Mouse (Mus musculus) midbrain, embryonic 16.5 days (tissue): ENCODE results near the gene Usp47. TPM values are rescaled to one million over a fixed set of nuclear protein-coding genes. Genes with fewer than 3 reads are reported as not detected.

Experiments used
- ATAC-seq: fragments of 200-750 bp; cut with Nextera tagmentation; 2 replicates; pipeline ENCODE4 v1.8.0; 2017; ENCODE audit warnings: moderate TSS enrichment
- H3K27ac ChIP-seq: fragments of 300-500 bp; sonication (generic); 2 replicates; pipeline ENCODE4 v1.5.1; 2014; ENCODE audit warnings: mild to moderate bottlenecking, low read length, mixed read lengths
- H3K27me3 ChIP-seq: fragments of 300-500 bp; sonication (generic); 2 replicates; pipeline ENCODE4 v1.6.1; 2014; ENCODE audit warnings: low read depth, low read length, mixed read lengths; ENCODE audit not compliant: control insufficient read depth, insufficient read depth
- H3K36me3 ChIP-seq: fragments of 300-500 bp; sonication (generic); 2 replicates; pipeline ENCODE4 v1.6.1; 2014; ENCODE audit warnings: mild to moderate bottlenecking, low read length, moderate library complexity, mixed read lengths; ENCODE audit not compliant: control insufficient read depth, insufficient read depth
- H3K4me1 ChIP-seq: fragments of 300-500 bp; sonication (generic); 2 replicates; pipeline ENCODE4 v1.6.1; 2014; ENCODE audit warnings: mild to moderate bottlenecking, low read length, mixed read lengths; ENCODE audit not compliant: control insufficient read depth, insufficient read depth
- H3K4me2 ChIP-seq: fragments of 300-500 bp; sonication (generic); 2 replicates; pipeline ENCODE4 v1.6.1; 2014; ENCODE audit warnings: mild to moderate bottlenecking, low read length, mixed read lengths
- H3K4me3 ChIP-seq: fragments of 300-500 bp; sonication (generic); 2 replicates; pipeline ENCODE4 v1.5.1; 2014; ENCODE audit warnings: low read depth, mild to moderate bottlenecking, low read length, moderate library complexity, mixed read lengths
- H3K9ac ChIP-seq: fragments of 300-500 bp; sonication (generic); 2 replicates; pipeline ENCODE4 v1.6.1; 2014; ENCODE audit warnings: low read depth, low read length, mixed read lengths
- H3K9me3 ChIP-seq: fragments of 300-500 bp; sonication (generic); replicated peaks from 2 replicates; pipeline ENCODE4 v1.6.1; 2014; ENCODE audit warnings: mild to moderate bottlenecking, low read length, mixed read lengths; ENCODE audit not compliant: control insufficient read depth, poor library complexity, severe bottlenecking
- WGBS: fragments of 180-500 bp; shearing (Covaris S2); extraction: QIAGEN DNeasy Blood & Tissue Kit; methylation state at CpG from one replicate; pipeline ENCODE4 v1.1.7; 2014; 5-methylcytosine and 5-hydroxymethylcytosine counted together
- polyA plus RNA-seq: library from polyadenylated mRNA; unstranded; fragments of >200 nt; fragmentation: Nextera tagmentation; extraction: Ambion mirVana; gene quantifications from 2 replicates; pipeline ENCODE4 v1.2.1, GENCODE M21; 2015

The Usp47 gene
- polyA plus RNA-seq: 78.4 and 85.8 TPM in 2 replicates

DNA sequence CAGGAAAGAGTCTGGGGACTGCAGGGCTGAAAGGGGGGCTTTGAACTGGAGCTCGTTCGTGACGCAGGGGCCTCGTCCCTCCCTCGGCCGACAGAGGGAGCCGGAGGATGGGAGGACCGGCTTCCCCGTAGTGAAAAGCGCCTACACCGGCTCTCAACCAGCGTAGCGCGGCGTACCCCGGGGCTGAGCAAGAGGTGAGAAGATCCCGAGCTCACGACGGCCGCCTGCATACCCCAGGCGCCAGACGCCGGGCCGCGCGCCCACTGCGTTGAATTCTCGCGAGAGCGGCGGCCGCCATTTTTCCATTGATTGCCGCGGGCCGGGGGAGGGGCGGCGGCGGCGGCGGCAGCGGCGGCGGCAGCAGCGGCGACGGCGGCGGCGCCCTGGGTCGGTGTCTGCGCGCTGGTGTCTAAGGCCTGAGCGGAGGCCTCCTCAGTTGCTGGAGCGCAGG is at the start of gene Usp47:
TSS of gene Usp47 (plus strand) at position 355 of the 451 bp plus-strand sequence.
- no peaks in the 10 kb centered on the region for H3K27me3 ChIP-seq
- WGBS: 0% methylated on average over 44 of the region's 54 CpGs
- H3K4me2 ChIP-seq: peak within 1 kb of the TSS; percentile 73
- H3K4me3 ChIP-seq: peak within 1 kb of the TSS; percentile 76
- peaks cover 36% of the 10 kb centered on the region for H3K4me1 ChIP-seq
- H3K9me3 ChIP-seq: no peaks in the 10 kb centered on the region
- peak; percentile 93 for ATAC-seq
- no peaks in the 10 kb centered on the region for H3K36me3 ChIP-seq
- H3K9ac ChIP-seq: peak within 1 kb of the TSS; percentile 98
- H3K27ac ChIP-seq: peak within 1 kb of the TSS; percentile 98

GRCm38 (mm10) chr7:111976401-111976800 is 46.9 kb upstream of the Usp47 start:
- Histone ChIP-seq H3K27me3 (no peaks in the 10 kb centered on the region), H3K4me1 (no peaks in the 10 kb centered on the region), H3K27ac (no peak overlapping the region), H3K9ac (no peak overlapping the region), H3K4me2 (no peak overlapping the region), H3K9me3 (no peaks in the 10 kb centered on the region), H3K4me3 (no peak overlapping the region), H3K36me3 (no peaks in the 10 kb centered on the region)
- no peak for ATAC-seq
- 80% methylated on average over 2 of the region's 2 CpGs for WGBS

DNA sequence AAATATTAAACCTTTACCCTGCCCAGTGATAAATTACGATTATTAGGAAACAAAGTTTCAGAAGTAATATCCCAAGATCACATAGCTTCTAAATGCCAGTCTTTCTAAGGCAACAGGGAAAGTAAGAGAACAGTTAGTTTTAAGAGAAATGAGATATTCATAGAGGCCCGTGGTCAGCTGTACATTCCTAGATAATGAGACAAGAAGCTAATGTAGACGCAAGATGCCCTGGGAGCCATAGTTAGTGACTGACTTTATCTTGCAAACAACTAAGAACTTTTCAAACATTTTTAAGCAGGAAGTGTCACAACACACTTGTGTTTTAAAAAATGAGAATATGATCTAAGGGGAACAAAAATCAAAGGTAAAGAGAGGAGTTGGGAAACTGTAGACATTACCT is 45.4 kb upstream of the Usp47 start:
- Histone ChIP-seq H3K4me1 (no peaks in the 10 kb centered on the region), H3K4me3 (no peak overlapping the region), H3K9ac (no peak overlapping the region), H3K27me3 (no peaks in the 10 kb centered on the region), H3K36me3 (no peaks in the 10 kb centered on the region), H3K27ac (no peak overlapping the region), H3K9me3 (no peaks in the 10 kb centered on the region), H3K4me2 (no peak overlapping the region)
- ATAC-seq: no peak
- WGBS: 96% methylated on average over 3 of the region's 3 CpGs

DNA sequence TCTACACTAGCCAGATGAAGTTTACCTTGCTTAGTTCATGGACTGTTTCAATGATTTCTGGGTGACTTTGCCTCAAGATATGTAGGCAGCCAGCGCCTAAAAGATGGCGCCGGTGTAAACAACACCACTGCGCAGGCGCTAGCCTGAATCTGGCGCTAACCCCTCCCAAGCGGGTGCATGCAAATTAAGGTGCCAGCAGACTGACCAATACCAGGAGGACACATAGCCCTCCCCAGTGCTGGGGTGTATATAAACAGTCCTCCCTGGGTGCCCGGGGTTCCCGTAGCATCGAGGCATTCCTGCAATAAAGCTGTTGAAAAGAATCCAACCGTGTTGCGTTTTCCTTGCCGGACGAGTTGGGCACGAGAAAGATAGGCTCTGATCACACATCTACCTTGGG is 41.0 kb upstream of the Usp47 start:
- Histone ChIP-seq H3K9me3 (no peaks in the 10 kb centered on the region), H3K27me3 (no peaks in the 10 kb centered on the region), H3K4me2 (no peak overlapping the region), H3K9ac (no peak overlapping the region), H3K4me1 (no peaks in the 10 kb centered on the region), H3K27ac (no peak overlapping the region), H3K36me3 (no peaks in the 10 kb centered on the region), H3K4me3 (no peak overlapping the region)
- no peak for ATAC-seq
- WGBS: 98% methylated on average over 15 of the region's 15 CpGs

GRCm38 (mm10) chr7:111984530-111984929 is 38.8 kb upstream of the Usp47 start:
- Histone ChIP-seq H3K4me3 (no peak overlapping the region), H3K4me2 (no peak overlapping the region), H3K9me3 (no peaks in the 10 kb centered on the region), H3K4me1 (no peaks in the 10 kb centered on the region), H3K36me3 (no peaks in the 10 kb centered on the region), H3K27ac (no peak overlapping the region), H3K9ac (no peak overlapping the region), H3K27me3 (no peaks in the 10 kb centered on the region)
- ATAC-seq: no peak
- 93% methylated on average over 3 of the region's 3 CpGs for WGBS

DNA sequence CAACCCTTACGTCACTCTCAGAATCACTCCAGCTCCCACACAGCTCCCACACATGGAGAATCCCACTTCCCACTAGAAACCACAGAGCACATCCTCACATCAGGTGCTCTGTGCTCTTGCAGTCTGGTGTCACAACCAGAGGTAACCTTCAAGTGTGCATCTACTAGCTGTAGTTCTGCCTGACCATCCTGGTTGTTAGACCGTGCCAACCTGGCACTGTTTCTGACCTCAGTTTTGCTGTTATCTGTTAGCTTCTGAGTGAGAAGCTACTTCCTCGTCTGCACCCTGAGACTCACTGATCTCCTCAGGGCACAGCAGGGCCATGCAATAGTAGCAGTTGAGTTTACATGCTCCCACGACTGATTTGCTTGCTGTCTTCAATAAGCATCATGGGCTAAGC is 38.0 kb upstream of the Usp47 start:
- H3K27ac ChIP-seq: no peak overlapping the region
- ATAC-seq: no peak
- no peaks in the 10 kb centered on the region for H3K27me3 ChIP-seq
- H3K9me3 ChIP-seq: no peaks in the 10 kb centered on the region
- H3K36me3 ChIP-seq: no peaks in the 10 kb centered on the region
- H3K4me2 ChIP-seq: no peak overlapping the region
- WGBS: 80% methylated on average over 4 of the region's 4 CpGs
- no peak overlapping the region for H3K4me3 ChIP-seq
- no peak overlapping the region for H3K9ac ChIP-seq
- no peaks in the 10 kb centered on the region for H3K4me1 ChIP-seq

DNA sequence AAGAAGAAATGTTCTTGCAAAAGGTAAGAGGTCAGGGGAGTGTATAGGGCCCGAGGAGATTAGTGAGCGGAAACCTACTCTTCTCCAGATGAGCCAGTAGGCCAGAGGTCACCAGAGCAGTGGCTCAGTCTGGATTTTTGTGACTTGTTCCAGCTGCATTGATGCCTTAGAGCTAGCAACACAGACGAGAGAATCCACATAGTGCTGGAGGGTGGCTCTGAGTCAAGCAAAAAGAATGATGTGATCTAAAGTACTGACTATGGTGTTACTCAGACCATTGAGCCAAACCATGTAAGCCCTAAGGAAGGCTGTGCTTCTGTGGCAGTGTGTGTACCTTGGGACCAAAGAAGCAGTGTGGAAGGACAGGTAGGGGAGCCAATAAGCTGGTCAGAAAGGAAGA is 36.4 kb upstream of the Usp47 start:
- H3K9me3 ChIP-seq: no peaks in the 10 kb centered on the region
- no peaks in the 10 kb centered on the region for H3K27me3 ChIP-seq
- H3K4me1 ChIP-seq: no peaks in the 10 kb centered on the region
- H3K9ac ChIP-seq: no peak overlapping the region
- H3K36me3 ChIP-seq: no peaks in the 10 kb centered on the region
- H3K27ac ChIP-seq: no peak overlapping the region
- ATAC-seq: no peak
- 73% methylated on average over 3 of the region's 3 CpGs for WGBS
- H3K4me3 ChIP-seq: no peak overlapping the region
- H3K4me2 ChIP-seq: no peak overlapping the region

DNA sequence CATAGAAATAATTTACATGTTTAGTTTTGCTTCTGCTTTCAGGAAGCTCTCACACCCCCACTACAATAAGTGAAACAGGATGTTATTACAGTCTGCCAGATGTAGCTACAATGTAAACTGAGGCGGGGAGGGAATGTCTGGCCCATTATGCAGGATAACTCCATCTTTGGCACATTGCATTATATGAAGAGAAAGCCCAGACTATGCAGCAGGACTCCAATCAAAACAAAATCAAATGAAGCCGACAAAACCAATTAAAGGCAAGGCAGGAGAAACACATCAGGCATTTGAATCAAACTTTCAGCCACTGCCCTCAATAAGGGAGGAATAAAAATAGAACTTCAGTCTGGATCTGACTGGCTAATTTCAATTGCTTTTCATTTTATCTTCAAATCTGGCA is 25.9 kb upstream of the Usp47 start:
- no peaks in the 10 kb centered on the region for H3K9me3 ChIP-seq
- H3K36me3 ChIP-seq: no peaks in the 10 kb centered on the region
- H3K4me2 ChIP-seq: no peak overlapping the region
- no peak overlapping the region for H3K9ac ChIP-seq
- H3K27me3 ChIP-seq: no peaks in the 10 kb centered on the region
- no peaks in the 10 kb centered on the region for H3K4me1 ChIP-seq
- ATAC-seq: no peak
- H3K4me3 ChIP-seq: no peak overlapping the region
- WGBS: 77% methylated on average over 2 of the region's 2 CpGs
- H3K27ac ChIP-seq: no peak overlapping the region

DNA sequence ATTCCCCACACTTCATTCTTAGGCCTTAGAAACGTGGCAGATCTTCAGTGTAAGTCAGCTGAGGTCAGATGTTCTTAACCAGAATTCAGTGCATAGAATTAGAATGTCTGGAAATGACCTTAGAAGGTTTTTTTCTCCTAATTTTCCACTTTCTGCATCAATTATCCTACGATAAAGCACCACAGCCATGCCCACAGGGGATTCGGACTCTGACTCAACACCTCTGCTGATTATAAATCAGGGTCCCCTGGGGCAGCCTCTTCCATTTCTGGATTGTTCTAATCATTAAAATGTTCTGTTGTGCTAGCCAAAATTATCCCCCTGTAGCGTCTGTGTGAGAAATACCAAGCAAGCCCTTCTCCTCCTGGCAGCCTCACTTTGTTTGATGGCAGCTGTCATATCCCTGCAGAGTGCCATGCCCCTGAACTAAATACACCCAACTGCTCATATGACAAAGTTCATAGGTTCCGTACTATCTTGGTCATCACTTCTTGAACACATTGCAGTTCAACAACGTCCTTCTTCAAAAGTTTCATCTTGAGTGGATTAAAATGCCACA is 24.8 kb upstream of the Usp47 start:
- Histone ChIP-seq H3K9ac (no peak overlapping the region), H3K9me3 (no peaks in the 10 kb centered on the region), H3K27me3 (no peaks in the 10 kb centered on the region), H3K27ac (no peak overlapping the region), H3K4me2 (no peak overlapping the region), H3K4me3 (no peak overlapping the region), H3K4me1 (no peaks in the 10 kb centered on the region), H3K36me3 (no peaks in the 10 kb centered on the region)
- 60% methylated on average over 6 of the region's 6 CpGs for WGBS
- ATAC-seq: no peak
